Mouse (Mus musculus) hindbrain, postnatal 0 days (tissue): ENCODE measurements around the gene Gm13697. TPM values are rescaled to one million over a fixed set of nuclear protein-coding genes. Genes with fewer than 3 reads are reported as not detected.
A peak's percentile ranks its signal among the peaks of the same experiment; 100 is the strongest.
"Not testable (repeated sequence)": the region's sequence is repeated elsewhere in the genome, so short reads cannot be mapped to it uniquely, and the experiment has no call there.

ENCODE experiments used
- ATAC-seq: fragments of 200-750 bp; cut with Nextera tagmentation; 2 replicates; pipeline ENCODE4 v1.8.0; 2017; ENCODE audit warnings: mild to moderate bottlenecking, moderate TSS enrichment, moderate library complexity
- DNase-seq: peaks from one replicate; pipeline ENCODE4 v3.0.0-alpha.2; 2015; ENCODE audit warnings: low spot score
- H3K27ac ChIP-seq: fragments of 300-500 bp; sonication (generic); 2 replicates; pipeline ENCODE4 v1.5.1; 2014; ENCODE audit warnings: mild to moderate bottlenecking
- H3K27me3 ChIP-seq: fragments of 300-500 bp; sonication (generic); 2 replicates; pipeline ENCODE4 v1.6.1; 2014; ENCODE audit warnings: low read length, mixed read lengths; ENCODE audit not compliant: insufficient read depth
- H3K36me3 ChIP-seq: fragments of 300-500 bp; sonication (generic); 2 replicates; pipeline ENCODE4 v1.6.1; 2014; ENCODE audit warnings: low read length, mixed read lengths; ENCODE audit not compliant: insufficient read depth
- H3K4me1 ChIP-seq: fragments of 300-500 bp; sonication (generic); 2 replicates; pipeline ENCODE4 v1.6.1; 2014; ENCODE audit warnings: antibody characterized with exemption, low read length, mixed read lengths; ENCODE audit not compliant: insufficient read depth
- H3K4me2 ChIP-seq: fragments of 300-500 bp; sonication (generic); 2 replicates; pipeline ENCODE4 v1.6.1; 2014; ENCODE audit warnings: low read depth, mild to moderate bottlenecking, low read length, moderate library complexity, mixed read lengths
- H3K4me3 ChIP-seq: fragments of 300-500 bp; sonication (generic); 2 replicates; pipeline ENCODE4 v1.5.1; 2014; ENCODE audit warnings: low read length
- H3K9ac ChIP-seq: fragments of 300-500 bp; sonication (generic); replicated peaks from 2 replicates; pipeline ENCODE4 v1.6.1; 2014; ENCODE audit warnings: mild to moderate bottlenecking, low read length, moderate library complexity, mixed read lengths
- H3K9me3 ChIP-seq: fragments of 300-500 bp; sonication (generic); 2 replicates; pipeline ENCODE4 v1.6.1; 2016; ENCODE audit warnings: low read length, mixed read lengths
- CTCF ChIP-seq: IDR thresholded peaks from 2 replicates; pipeline ENCODE4 v1.5.1; 2016; ENCODE audit warnings: antibody characterized with exemption, control low read depth, low read depth
- WGBS: fragments of 180-500 bp; shearing (Covaris S2); extraction: QIAGEN DNeasy Blood & Tissue Kit; methylation state at CpG from one replicate; pipeline ENCODE4 v1.1.7; 2014; 5-methylcytosine and 5-hydroxymethylcytosine counted together
- polyA plus RNA-seq: library from polyadenylated mRNA; unstranded; fragments of >200 nt; fragmentation: Nextera tagmentation; extraction: Ambion mirVana; gene quantifications from 2 replicates; pipeline ENCODE4 v1.2.1, GENCODE M21; 2015
- total RNA-seq: library from RNA; depleted of rRNA; stranded (reverse); fragments of >200 nt; gene quantifications from 2 replicates; pipeline ENCODE4 v1.2.3, GENCODE M21; 2014

The Gm13697 gene
- total and polyA plus RNA-seq, 2 experiments from 2014 or later, result not detected

DNA sequence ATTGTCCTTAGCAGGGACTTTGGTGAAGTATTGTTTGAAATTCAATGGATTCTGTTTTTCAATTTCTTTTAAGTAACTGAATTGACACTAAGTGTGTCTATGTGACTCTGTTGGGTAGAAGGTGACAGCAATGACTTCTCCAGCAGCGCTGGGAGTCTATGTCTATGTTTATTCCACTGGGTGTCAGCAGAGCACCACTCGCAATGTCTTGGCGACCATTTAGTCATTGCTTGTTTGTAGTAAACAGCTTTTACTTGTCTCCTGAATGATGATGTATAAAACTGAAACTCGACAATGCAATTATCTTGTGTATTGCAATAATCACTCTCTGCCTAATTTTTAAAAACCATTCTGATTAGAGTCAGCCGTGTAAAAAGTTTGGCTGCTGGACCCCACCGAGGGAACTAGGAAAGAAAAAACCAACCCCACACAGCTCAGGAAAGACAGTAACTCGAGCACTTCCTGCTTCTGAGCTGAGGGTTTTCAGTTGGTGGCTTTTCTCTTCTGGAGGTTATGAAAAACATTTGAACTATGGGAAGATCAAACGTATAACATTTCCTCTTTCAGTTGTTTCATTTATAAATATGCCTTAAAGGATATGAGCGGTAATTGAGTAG is 9.2 kb downstream of the Gm13697 start:
- H3K9me3 ChIP-seq, H3K27me3 ChIP-seq, H3K4me2 ChIP-seq, H3K9ac ChIP-seq, H3K4me1 ChIP-seq, H3K36me3 ChIP-seq, DNase-seq, H3K27ac ChIP-seq, H3K4me3 ChIP-seq, ATAC-seq: not testable (repeated sequence)
- WGBS, result 66% methylated on average over 7 of the region's 9 CpGs

DNA sequence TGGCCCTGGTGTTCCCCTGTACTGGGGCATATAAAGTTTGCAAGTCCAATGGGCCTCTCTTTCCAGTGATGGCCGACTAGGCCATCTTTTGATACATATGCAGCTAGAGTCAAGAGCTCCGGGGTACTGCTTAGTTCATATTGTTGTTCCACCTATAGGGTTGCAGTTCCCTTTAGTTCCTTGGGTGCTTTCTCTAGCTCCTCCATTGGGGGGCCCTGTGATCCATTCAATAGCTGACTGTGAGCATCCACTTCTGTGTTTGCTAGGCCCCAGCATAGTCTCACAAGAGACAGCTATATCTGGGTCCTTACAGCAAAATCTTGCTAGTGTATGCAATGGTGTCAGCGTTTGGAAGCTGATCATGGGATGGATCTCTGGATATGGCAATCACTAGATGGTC is 10.0 kb downstream of the Gm13697 start:
- H3K4me2 ChIP-seq, ATAC-seq, H3K4me1 ChIP-seq, H3K9ac ChIP-seq, H3K9me3 ChIP-seq, H3K36me3 ChIP-seq, H3K4me3 ChIP-seq, DNase-seq, H3K27ac ChIP-seq, H3K27me3 ChIP-seq: not testable (repeated sequence)
- no CpG with 5 or more reads among the region's 3 CpGs for WGBS

DNA sequence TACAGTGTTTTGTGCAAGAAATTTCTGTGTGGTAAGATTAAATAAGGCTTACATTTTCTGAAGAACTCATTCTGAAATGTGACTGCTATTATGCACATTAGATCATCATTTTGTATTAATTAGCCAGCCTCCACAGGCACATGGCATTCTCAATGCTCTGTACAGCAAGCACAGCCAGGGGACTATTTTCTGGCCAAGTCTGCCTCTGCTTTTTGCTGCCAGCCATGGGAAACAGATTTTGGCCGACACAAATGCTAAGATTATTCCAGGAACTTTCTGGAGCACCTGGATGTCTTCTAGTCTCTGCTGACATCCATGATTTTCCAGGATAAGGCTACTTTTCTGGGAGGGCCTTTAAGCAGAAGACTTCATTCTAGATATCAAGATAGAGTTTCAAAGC is 24.4 kb downstream of the Gm13697 start:
- H3K9me3 ChIP-seq, result no peaks in the 10 kb centered on the region
- no peaks in the 10 kb centered on the region for H3K36me3 ChIP-seq
- H3K4me1 ChIP-seq, result no peaks in the 10 kb centered on the region
- H3K4me2 ChIP-seq, result no peak overlapping the region
- no peak overlapping the region for H3K4me3 ChIP-seq
- no peak overlapping the region for H3K9ac ChIP-seq
- peak; percentile 47 for DNase-seq
- H3K27ac ChIP-seq, result no peak overlapping the region
- ATAC-seq, result no peak
- no peak for TF ChIP-seq CTCF
- H3K27me3 ChIP-seq, result no peaks in the 10 kb centered on the region
- WGBS, result 41% methylated on average over 1 of the region's 1 CpGs

DNA sequence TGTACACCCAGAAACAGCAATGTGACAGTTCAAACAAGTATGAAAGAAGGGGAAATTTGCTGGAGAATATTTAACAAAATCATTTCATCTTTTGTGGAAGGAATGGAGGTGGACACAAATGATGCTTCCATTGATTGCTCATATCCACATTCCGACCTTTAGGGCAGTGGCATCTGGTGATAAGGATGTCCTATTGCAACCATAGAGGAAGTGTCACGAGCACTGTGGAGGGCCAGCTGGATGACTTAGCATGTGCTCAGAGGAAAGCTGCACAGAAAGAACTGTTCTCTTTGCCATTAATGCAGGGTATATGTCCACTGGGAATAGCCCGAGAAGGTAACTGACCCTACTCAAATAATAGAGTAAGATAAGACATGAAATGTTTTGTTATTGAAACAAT is 25.3 kb downstream of the Gm13697 start:
- no peak for TF ChIP-seq CTCF
- Histone ChIP-seq H3K27ac (no peak overlapping the region), H3K4me3 (no peak overlapping the region), H3K9ac (no peak overlapping the region), H3K27me3 (no peaks in the 10 kb centered on the region), H3K4me2 (no peak overlapping the region), H3K9me3 (no peaks in the 10 kb centered on the region), H3K4me1 (no peaks in the 10 kb centered on the region), H3K36me3 (no peaks in the 10 kb centered on the region)
- ATAC-seq, result no peak
- no peak for DNase-seq
- WGBS, result 75% methylated on average over 3 of the region's 3 CpGs

DNA sequence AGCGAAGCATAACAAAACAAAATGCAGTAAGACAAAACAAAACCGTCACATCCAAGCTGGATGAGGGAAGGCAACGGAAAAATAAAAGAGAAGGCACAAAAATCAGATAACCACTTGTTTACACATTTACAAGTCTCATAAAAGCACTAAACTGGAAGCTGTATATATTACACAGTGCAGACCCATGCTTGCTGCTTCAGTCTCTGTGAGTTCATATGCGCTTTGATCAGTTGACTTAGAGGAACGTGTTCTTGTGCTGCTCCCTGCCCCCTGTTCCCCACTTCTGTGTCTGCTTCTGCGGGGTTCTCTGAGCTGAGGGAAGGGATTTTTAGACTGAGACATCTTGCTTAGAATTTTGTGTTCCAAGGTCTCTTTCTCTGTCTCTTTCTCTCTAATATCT is 30.0 kb downstream of the Gm13697 start:
- Histone ChIP-seq H3K27me3 (no peaks in the 10 kb centered on the region), H3K4me1 (no peaks in the 10 kb centered on the region; the same call in 1 of the 2 replicates), H3K4me2 (no peak overlapping the region), H3K36me3 (no peaks in the 10 kb centered on the region), H3K4me3 (no peak overlapping the region), H3K9ac (no peak overlapping the region), H3K9me3 (no peaks in the 10 kb centered on the region), H3K27ac (no peak overlapping the region)
- DNase-seq (no peak), ATAC-seq (no peak)
- WGBS, result 78% methylated on average over 6 of the region's 6 CpGs
- TF ChIP-seq CTCF, result no peak

DNA sequence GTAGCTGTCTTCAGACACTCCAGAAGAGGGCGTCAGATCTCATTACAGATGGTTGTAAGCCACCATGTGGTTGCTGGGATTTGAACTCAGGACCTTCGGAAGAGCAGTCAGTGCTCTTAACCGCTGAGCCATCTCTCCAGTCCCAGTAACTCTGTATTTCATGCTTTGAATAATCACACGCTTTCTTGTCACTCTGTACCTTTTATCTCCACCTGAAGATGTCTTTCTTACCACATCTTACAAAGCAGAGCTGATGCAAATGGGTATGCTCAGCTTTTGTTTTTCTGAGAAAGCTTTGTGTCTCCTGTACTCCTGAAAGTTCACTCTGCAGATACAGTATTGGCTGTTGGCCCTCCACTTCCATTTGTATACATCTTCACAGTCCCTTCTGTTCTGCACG is 31.7 kb downstream of the Gm13697 start:
- not testable (repeated sequence) for H3K27me3 ChIP-seq, H3K4me3 ChIP-seq, H3K9ac ChIP-seq, DNase-seq, H3K36me3 ChIP-seq, ATAC-seq, H3K9me3 ChIP-seq, H3K4me2 ChIP-seq, H3K27ac ChIP-seq, H3K4me1 ChIP-seq
- WGBS, result 74% methylated on average over 5 of the region's 5 CpGs

DNA sequence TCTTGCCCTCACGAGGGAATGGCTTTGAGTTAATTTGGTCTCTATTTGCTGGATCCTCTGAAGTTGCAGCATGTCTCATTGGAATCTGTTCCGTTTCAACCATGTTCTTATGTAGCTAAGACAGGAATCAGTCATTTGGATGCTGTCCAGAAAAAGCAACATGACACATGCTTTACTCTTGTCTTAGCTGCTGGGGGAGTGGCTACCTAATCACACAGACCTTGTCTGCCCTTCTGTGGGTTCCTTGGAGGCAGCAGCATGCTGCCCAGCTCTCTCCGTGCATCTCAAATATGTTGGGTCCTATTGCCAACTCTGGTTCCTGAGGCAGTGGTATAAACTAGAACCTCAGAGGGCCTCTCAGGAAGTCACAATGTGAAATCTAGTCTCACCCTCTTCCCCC is 33.8 kb downstream of the Gm13697 start:
- DNase-seq (no peak), ATAC-seq (no peak)
- WGBS, result 55% methylated on average over 3 of the region's 3 CpGs
- TF ChIP-seq CTCF, result no peak
- no peak overlapping the region for H3K9ac ChIP-seq
- H3K4me3 ChIP-seq, result no peak overlapping the region
- H3K27ac ChIP-seq, result no peak overlapping the region
- H3K36me3 ChIP-seq, result no peaks in the 10 kb centered on the region
- H3K4me1 ChIP-seq, result no peaks in the 10 kb centered on the region; the same call in 1 of the 2 replicates
- no peaks in the 10 kb centered on the region for H3K27me3 ChIP-seq
- H3K9me3 ChIP-seq, result no peaks in the 10 kb centered on the region
- H3K4me2 ChIP-seq, result no peak overlapping the region
